Mouse (Mus musculus) liver, embryonic 14.5 days (tissue): ENCODE measurements around the gene Fbxw9.

Source experiments
- CTCF ChIP-seq: IDR thresholded peaks from 2 replicates; pipeline ENCODE4 v1.5.1; 2016; ENCODE audit warnings: antibody characterized with exemption, low read depth, control low read depth
- EP300 ChIP-seq: IDR thresholded peaks from 2 replicates; pipeline ENCODE4 v1.6.1; 2016; ENCODE audit warnings: antibody characterized with exemption, low read depth

GRCm38 (mm10) chr8:85076993-85077392 lies 17.1 kb downstream of the Fbxw9 start:
- TF ChIP-seq CTCF (peak; percentile 100), EP300 (no peak)
